Mouse (Mus musculus) intestine, embryonic 16.5 days (tissue): Measurements from ENCODE around the gene Cntn5. TPM values are rescaled to one million over a fixed set of nuclear protein-coding genes. Genes with fewer than 3 reads are reported as not detected.

Experiments used
- ATAC-seq: fragments of 200-750 bp; cut with Nextera tagmentation; 2 replicates; pipeline ENCODE4 v1.8.0; 2017; ENCODE audit warnings: moderate TSS enrichment, moderate library complexity
- H3K27ac ChIP-seq: fragments of 300-500 bp; sonication (generic); 2 replicates; pipeline ENCODE4 v1.5.1; 2014; ENCODE audit warnings: mild to moderate bottlenecking, low read length
- H3K27me3 ChIP-seq: fragments of 300-500 bp; sonication (generic); replicated peaks from 2 replicates; pipeline ENCODE4 v1.6.1; 2014; ENCODE audit warnings: low read length, control low read depth, mixed read lengths; ENCODE audit not compliant: control insufficient read depth, insufficient read depth
- H3K36me3 ChIP-seq: fragments of 300-500 bp; sonication (generic); 2 replicates; pipeline ENCODE4 v1.6.1; 2014; ENCODE audit warnings: low read length, control low read depth; ENCODE audit not compliant: control insufficient read depth, insufficient read depth
- H3K4me1 ChIP-seq: fragments of 300-500 bp; sonication (generic); 2 replicates; pipeline ENCODE4 v1.6.1; 2014; ENCODE audit warnings: low read length, control low read depth, mixed read lengths; ENCODE audit not compliant: control insufficient read depth, insufficient read depth
- H3K4me2 ChIP-seq: fragments of 300-500 bp; sonication (generic); 2 replicates; pipeline ENCODE4 v1.6.1; 2014; ENCODE audit warnings: low read depth, low read length, control low read depth
- H3K4me3 ChIP-seq: fragments of 300-500 bp; sonication (generic); 2 replicates; pipeline ENCODE4 v1.5.1; 2014; ENCODE audit warnings: mild to moderate bottlenecking, low read length
- H3K9ac ChIP-seq: fragments of 300-500 bp; sonication (generic); 2 replicates; pipeline ENCODE4 v1.6.1; 2014; ENCODE audit warnings: low read depth, low read length
- H3K9me3 ChIP-seq: fragments of 300-500 bp; sonication (generic); 2 replicates; pipeline ENCODE4 v1.6.1; 2016; ENCODE audit warnings: low read length, control low read depth; ENCODE audit not compliant: control insufficient read depth
- WGBS: fragments of 180-500 bp; shearing (Covaris S2); extraction: QIAGEN DNeasy Blood & Tissue Kit; methylation state at CpG from one replicate; pipeline ENCODE4 v1.1.7; 2014; 5-methylcytosine and 5-hydroxymethylcytosine counted together
- polyA plus RNA-seq: library from polyadenylated mRNA; unstranded; fragments of >200 nt; fragmentation: Nextera tagmentation; extraction: Ambion mirVana; gene quantifications from 2 replicates; pipeline ENCODE4 v1.2.1, GENCODE M21; 2015

Gene Cntn5
- polyA plus RNA-seq, 1 experiment from 2014 or later: 0.40 TPM

DNA sequence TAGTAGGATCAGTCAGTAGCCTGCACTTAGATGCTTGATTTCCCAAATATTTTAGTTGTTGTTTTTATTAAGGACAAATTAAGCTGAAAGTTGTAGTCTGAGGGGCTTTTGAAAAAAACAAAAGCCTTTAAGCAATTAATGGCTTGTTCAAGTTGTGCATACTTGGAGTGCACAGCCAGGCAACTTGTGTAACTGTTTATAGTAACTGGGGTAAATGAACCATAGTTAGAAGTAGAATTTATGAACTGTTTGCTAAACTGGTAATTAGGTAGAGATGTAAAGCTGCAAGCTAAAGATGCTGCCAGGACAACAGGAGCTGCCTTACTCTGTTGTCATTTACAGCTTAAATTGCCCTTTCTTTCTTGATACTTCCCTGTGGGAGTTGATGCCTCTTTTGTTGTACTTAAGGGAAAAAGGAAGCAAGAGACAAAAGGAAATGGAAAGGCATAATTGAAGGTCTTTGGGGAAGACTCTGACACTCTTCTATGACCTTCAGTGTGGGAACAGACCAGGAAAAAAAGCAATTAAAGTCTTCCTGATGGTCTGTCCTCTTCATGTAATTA lies 943.9 kb downstream of the Cntn5 start:
- H3K4me1 ChIP-seq: no peaks in the 10 kb centered on the region
- no peak for ATAC-seq

DNA sequence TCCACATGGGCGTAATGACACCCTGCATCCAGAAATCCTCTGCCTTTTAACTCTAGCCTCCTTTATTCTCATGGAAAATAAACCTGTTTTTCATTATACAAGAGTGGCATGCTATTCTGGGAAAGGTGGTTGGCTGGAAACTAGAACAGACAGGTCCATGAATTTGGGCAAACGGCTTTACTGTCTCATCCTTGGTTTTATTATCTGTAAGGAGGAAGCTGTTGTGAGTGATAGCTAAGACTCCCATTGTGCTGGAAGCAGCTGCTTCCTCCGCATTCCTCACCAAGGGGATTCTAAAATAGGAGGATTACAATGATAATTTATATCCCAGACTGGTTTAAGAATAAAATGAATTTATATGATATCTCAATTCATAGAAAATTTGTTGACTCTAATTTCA lies 955.2 kb downstream of the Cntn5 start:
- Histone ChIP-seq H3K4me3 (no peak overlapping the region), H3K27ac (no peak overlapping the region), H3K27me3 (no peaks in the 10 kb centered on the region), H3K9me3 (no peaks in the 10 kb centered on the region), H3K4me2 (no peak overlapping the region), H3K4me1 (no peaks in the 10 kb centered on the region), H3K9ac (no peak overlapping the region), H3K36me3 (no peaks in the 10 kb centered on the region)
- 59% methylated on average over 3 of the region's 3 CpGs for WGBS
- ATAC-seq: no peak

More for the DNA sequence above, 943.9 kb downstream of the Cntn5 start:
- Histone ChIP-seq H3K9me3 (no peaks in the 10 kb centered on the region), H3K36me3 (no peaks in the 10 kb centered on the region), H3K9ac (no peak overlapping the region), H3K27ac (no peak overlapping the region), H3K4me3 (no peak overlapping the region), H3K27me3 (no peaks in the 10 kb centered on the region), H3K4me2 (no peak overlapping the region)

DNA sequence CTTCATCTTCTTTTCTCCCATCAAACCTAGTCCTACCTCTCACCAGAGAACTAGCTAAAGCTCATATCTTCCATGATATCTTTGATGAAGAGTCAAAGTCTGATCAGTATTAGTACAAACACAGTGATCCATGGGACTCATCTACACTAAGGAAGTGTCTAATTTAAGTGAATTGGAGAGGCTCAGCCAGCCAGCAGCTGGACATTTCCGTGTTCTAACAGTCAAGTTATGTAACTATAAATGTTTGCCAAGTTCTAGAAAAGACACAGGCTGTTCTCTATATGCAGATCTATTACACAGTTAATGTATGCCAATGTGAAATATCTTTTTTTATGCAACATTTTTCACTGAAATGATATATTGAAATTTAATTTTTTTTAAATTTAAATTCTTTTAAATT lies 959.7 kb downstream of the Cntn5 start:
- no peaks in the 10 kb centered on the region for H3K36me3 ChIP-seq
- no peak overlapping the region for H3K4me3 ChIP-seq
- H3K9me3 ChIP-seq: no peaks in the 10 kb centered on the region
- 63% methylated on average over 1 of the region's 1 CpGs for WGBS
- ATAC-seq: no peak
- H3K4me1 ChIP-seq: no peaks in the 10 kb centered on the region
- no peak overlapping the region for H3K27ac ChIP-seq
- no peak overlapping the region for H3K9ac ChIP-seq
- H3K4me2 ChIP-seq: no peak overlapping the region
- H3K27me3 ChIP-seq: no peaks in the 10 kb centered on the region

DNA sequence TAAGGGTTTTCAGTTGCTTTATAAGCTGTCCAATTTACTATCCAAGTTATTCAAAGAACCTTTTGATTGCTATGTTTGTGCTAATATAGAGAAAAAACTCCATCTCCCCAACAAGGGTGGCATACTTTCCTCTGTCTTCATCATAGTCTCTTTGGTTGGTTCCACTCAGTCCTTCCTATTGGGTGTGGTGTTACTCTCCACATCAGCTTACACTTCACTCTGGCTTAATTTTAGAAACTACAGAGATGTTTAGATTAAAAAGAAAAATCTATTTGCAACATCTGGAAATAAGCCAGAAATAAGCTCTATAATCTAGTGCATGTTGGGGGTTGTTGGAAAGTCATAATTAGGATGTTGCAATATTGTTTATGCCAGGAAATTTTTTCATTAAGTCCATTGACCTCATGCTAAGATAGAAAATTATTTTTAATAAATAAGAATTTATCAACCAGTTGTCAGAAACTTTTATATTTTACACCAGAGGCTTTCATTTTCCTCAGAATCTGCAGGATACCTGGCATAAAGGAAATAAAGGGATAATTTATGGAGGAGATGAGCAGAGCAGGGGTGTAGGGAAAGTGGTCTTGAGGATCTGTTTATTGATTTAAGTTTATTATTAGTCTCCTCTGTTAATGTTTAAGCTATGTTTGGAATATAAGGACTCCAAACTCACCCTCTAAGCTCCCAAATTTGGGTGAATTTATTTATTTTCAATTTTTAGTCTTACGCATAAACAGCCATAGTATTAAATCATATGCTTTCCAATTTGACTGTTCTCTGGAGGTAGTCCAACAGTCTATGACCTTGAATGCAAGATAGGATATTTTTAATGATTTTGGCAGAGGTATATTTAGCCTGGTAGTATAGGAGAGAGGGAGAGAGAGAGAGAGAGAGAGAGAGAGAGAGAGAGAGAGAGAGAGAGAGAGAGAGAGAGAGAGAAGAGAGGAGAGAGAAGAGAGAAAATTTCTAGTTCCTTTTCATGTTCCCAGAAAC lies 966.8 kb downstream of the Cntn5 start:
- no peak for ATAC-seq
- WGBS: 71% methylated on average over 1 of the region's 1 CpGs

DNA sequence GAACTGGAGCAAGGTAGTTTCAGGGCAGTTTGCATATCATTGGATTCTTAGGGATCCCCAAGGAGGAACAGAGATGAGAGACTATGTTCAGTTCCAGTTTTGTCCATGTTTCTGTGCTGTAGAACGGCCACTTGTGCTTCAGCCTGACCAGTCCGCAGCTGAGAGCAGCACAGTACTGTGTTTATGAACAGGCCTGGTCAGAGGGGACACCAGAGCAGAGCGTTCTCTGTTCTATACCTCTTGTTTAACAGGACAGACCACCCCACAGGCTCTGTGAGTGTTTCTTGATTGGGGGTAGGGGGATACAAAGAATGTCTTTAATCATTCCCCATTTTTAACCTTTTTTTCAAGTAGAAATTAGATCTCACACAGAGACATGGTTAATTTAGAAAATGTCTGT lies 984.0 kb downstream of the Cntn5 start:
- ATAC-seq: no peak
- Histone ChIP-seq H3K36me3 (no peaks in the 10 kb centered on the region), H3K9me3 (no peaks in the 10 kb centered on the region), H3K9ac (no peak overlapping the region), H3K4me2 (no peak overlapping the region), H3K27ac (no peak overlapping the region), H3K4me1 (no peaks in the 10 kb centered on the region), H3K4me3 (no peak overlapping the region), H3K27me3 (no peaks in the 10 kb centered on the region)
- WGBS: 79% methylated on average over 3 of the region's 3 CpGs

More for the DNA sequence above, 966.8 kb downstream of the Cntn5 start:
- no peaks in the 10 kb centered on the region for H3K36me3 ChIP-seq
- no peaks in the 10 kb centered on the region for H3K4me1 ChIP-seq
- no peak overlapping the region for H3K27ac ChIP-seq
- H3K4me2 ChIP-seq: no peak overlapping the region
- H3K4me3 ChIP-seq: no peak overlapping the region
- no peaks in the 10 kb centered on the region for H3K27me3 ChIP-seq
- no peaks in the 10 kb centered on the region for H3K9me3 ChIP-seq
- H3K9ac ChIP-seq: no peak overlapping the region

DNA sequence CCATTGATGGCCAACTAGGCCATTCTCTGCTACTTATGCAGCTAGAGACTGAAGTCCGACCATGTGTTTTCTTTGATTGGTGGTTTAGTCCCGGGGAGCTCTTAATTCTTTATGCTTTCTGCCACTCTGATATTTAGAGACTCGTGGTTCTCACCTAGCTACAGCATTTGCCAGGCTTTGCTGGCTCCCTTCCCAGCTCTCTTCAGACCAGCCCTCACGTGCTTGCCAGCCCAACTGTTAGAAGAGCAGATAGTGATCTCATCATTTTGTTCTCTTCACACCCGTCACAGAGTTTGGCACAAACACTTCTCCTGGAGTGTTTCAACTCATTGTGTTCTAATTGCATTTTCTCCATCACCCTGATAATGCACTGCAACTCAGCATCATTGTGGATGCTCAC lies 1005.5 kb downstream of the Cntn5 start:
- no peak overlapping the region for H3K9ac ChIP-seq
- H3K4me1 ChIP-seq: no peaks in the 10 kb centered on the region
- WGBS: 60% methylated on average over 5 of the region's 5 CpGs
- no peaks in the 10 kb centered on the region for H3K36me3 ChIP-seq
- H3K27ac ChIP-seq: no peak overlapping the region
- no peaks in the 10 kb centered on the region for H3K9me3 ChIP-seq
- H3K4me2 ChIP-seq: no peak overlapping the region
- no peak for ATAC-seq
- no peaks in the 10 kb centered on the region for H3K27me3 ChIP-seq
- no peak overlapping the region for H3K4me3 ChIP-seq

DNA sequence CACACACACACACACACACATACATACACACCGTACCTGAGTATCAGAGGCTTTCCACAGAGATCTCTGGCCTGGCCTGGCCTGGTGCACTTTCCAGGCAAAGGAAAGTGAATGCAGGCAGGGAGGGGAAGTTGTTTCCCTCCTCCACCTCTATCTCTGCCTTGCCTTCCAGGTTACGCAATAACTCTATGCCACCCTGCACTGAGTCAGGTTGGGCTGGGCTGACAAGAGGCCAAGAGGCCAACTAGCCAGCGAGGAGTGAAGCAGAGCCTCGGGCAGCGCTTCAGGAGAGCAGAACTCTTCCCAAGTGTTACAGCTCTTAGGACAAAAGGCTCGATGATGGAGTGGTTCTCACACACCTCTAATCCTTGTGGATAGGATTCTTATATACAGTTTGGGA lies 1018.4 kb downstream of the Cntn5 start:
- no peak for ATAC-seq
- H3K4me2 ChIP-seq: no peak overlapping the region
- H3K27me3 ChIP-seq: no peaks in the 10 kb centered on the region
- H3K4me3 ChIP-seq: no peak overlapping the region
- 76% methylated on average over 6 of the region's 6 CpGs for WGBS
- H3K27ac ChIP-seq: no peak overlapping the region
- no peak overlapping the region for H3K9ac ChIP-seq
- no peaks in the 10 kb centered on the region for H3K4me1 ChIP-seq
- H3K9me3 ChIP-seq: no peaks in the 10 kb centered on the region
- no peaks in the 10 kb centered on the region for H3K36me3 ChIP-seq

DNA sequence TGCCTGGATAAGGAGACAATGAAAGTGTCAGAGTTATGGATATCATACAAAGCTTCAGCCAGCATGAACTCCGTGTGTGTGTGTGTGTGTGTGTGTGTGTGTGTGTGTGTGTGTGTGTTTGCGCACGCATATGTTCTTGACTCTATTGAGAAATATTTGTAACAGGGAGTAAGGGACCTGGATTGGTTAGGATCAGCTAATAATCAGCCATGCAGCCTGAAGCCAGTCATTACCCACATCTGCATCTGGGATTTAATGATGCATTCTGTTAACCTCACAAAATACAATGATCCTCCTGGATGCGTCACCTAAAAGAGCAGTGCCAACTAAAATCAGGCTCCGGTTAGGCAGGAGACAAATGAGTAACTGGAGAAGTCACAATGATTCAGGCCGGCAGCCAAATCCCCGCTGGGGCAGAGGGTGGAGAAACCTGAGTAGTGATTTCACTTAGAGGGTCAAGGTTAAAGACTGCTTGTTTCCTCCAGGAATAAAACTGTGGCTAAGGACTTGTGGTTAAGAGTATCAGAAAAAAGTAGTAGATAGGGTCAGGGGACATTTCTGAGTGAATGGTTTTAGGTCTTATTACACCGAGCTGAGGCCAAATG lies 1021.7 kb downstream of the Cntn5 start:
- no peak for ATAC-seq
- Histone ChIP-seq H3K4me1 (no peaks in the 10 kb centered on the region), H3K4me3 (no peak overlapping the region), H3K4me2 (no peak overlapping the region), H3K9ac (no peak overlapping the region), H3K27me3 (no peaks in the 10 kb centered on the region), H3K9me3 (no peaks in the 10 kb centered on the region), H3K27ac (no peak overlapping the region), H3K36me3 (no peaks in the 10 kb centered on the region)
- 72% methylated on average over 8 of the region's 8 CpGs for WGBS

DNA sequence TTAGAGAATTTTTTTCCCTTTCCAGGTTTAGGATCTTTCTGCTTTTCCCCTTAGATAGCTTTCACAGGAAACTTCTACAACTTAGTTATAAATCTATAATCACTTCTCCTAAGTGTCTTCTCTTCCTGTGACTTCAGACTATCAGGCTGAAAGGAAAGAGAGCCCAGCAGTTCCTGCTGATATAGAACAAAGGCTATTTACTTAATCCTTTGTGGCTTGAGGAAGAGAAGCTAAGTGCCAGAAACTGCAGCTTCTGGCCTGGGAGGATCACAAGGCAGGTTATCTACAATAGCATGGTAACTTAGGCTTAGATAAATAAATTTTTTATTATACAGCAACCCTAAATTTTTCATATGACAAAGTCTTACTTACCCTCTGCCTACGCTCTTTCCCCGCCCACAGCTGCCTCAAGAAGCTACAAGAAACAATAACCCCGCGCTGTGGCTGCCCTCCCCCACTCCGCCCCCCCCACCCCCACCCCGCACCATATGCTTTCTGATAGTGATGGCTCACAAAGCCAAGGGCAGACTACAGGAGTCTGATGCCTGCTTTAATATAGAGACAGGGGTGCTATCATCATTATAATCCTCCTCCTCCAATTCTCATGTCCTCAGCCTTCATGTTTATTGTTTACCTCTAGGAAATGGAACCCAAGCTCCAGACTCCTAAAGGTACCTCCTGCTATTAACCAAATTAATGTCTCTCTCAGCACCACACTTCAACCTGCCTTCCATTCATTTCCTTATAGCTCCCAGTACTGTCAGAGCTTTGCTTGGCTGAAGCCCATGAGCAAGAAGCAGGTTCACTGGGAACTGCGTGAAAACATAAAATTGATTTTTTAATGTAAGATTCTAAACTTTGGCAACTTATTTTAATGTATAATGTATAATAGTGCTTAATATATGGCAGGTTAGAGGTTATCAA lies 1032.2 kb downstream of the Cntn5 start:
- 36% methylated on average over 7 of the region's 7 CpGs for WGBS
- Histone ChIP-seq H3K9ac (no peak overlapping the region), H3K4me1 (no peaks in the 10 kb centered on the region)

More for the DNA sequence above, 1032.2 kb downstream of the Cntn5 start:
- ATAC-seq: no peak
- H3K4me2 ChIP-seq: no peak overlapping the region
- H3K27ac ChIP-seq: no peak overlapping the region
- no peaks in the 10 kb centered on the region for H3K36me3 ChIP-seq
- no peaks in the 10 kb centered on the region for H3K27me3 ChIP-seq
- no peaks in the 10 kb centered on the region for H3K9me3 ChIP-seq
- H3K4me3 ChIP-seq: no peak overlapping the region
